Mouse (Mus musculus): Measurements from ENCODE around the gene Osbpl10.
A peak's percentile ranks its signal among the peaks of the same experiment; 100 is the strongest.
"Not testable (repeated sequence)": the region's sequence is repeated elsewhere in the genome, so short reads cannot be mapped to it uniquely, and the experiment has no call there.

Osbpl10 gene

GRCm38 (mm10) chr9:114978281-114979111 lies at the start of gene Osbpl10:
Gene Osbpl10 (plus strand): TSS chr9:114978569.
- peak; percentile 79 for DNase-seq (ENCODE audit: low spot score)

GRCm38 (mm10) chr9:114930464-114931090 lies 47.8 kb upstream of the Osbpl10 start:
- no peak for DNase-seq (ENCODE audit: low spot score)

GRCm38 (mm10) chr9:114932607-114933006 lies 45.8 kb upstream of the Osbpl10 start:
- no peak for DNase-seq (ENCODE audit: low spot score)

- peak; percentile 19 for DNase-seq (ENCODE audit: low spot score)
These were observed 45.2 kb upstream of the Osbpl10 start for GRCm38 (mm10) chr9:114933037-114933722.

- peak; percentile 95 for DNase-seq (ENCODE audit: low spot score)
These were observed 44.6 kb upstream of the Osbpl10 start, which contains the start of gene Gpd1l for GRCm38 (mm10) chr9:114933723-114934171. Gene Gpd1l (minus strand): TSS chr9:114933987.

- DNase-seq (ENCODE audit: low spot score), result no peak
These were observed 44.1 kb upstream of the Osbpl10 start for GRCm38 (mm10) chr9:114934231-114934630.

- DNase-seq (ENCODE audit: low spot score), result no peak
These were observed 43.0 kb upstream of the Osbpl10 start for GRCm38 (mm10) chr9:114935321-114935720.

GRCm38 (mm10) chr9:114936687-114937086 lies 41.7 kb upstream of the Osbpl10 start:
- DNase-seq (ENCODE audit: low spot score), result no peak

GRCm38 (mm10) chr9:114944642-114945041 lies 33.7 kb upstream of the Osbpl10 start:
- no peak for DNase-seq (ENCODE audit: low spot score)

GRCm38 (mm10) chr9:114945576-114945975 lies 32.8 kb upstream of the Osbpl10 start:
- no peak for DNase-seq (ENCODE audit: low spot score)

GRCm38 (mm10) chr9:114948395-114948794 lies 30.0 kb upstream of the Osbpl10 start:
- DNase-seq (ENCODE audit: low spot score), result no peak

GRCm38 (mm10) chr9:114952866-114953265 lies 25.5 kb upstream of the Osbpl10 start:
- no peak for DNase-seq (ENCODE audit: low spot score)

- no peak for DNase-seq (ENCODE audit: low spot score)
These were observed 23.0 kb upstream of the Osbpl10 start for GRCm38 (mm10) chr9:114955340-114955739.

GRCm38 (mm10) chr9:114956945-114957344 lies 21.4 kb upstream of the Osbpl10 start:
- peak; percentile 77 for DNase-seq (ENCODE audit: low spot score)

- no peak for DNase-seq (ENCODE audit: low spot score)
These were observed 18.2 kb upstream of the Osbpl10 start for GRCm38 (mm10) chr9:114960043-114960789.

- no peak for DNase-seq (ENCODE audit: low spot score)
These were observed 17.5 kb upstream of the Osbpl10 start for GRCm38 (mm10) chr9:114960844-114961243.

GRCm38 (mm10) chr9:114964093-114964492 lies 14.3 kb upstream of the Osbpl10 start:
- DNase-seq (ENCODE audit: low spot score), result no peak

GRCm38 (mm10) chr9:114966286-114966685 lies 12.1 kb upstream of the Osbpl10 start:
- DNase-seq (ENCODE audit: low spot score), result not testable (repeated sequence)

GRCm38 (mm10) chr9:114977461-114978280 lies 698 bp upstream of the Osbpl10 start:
- peak; percentile 13 for DNase-seq (ENCODE audit: low spot score)

GRCm38 (mm10) chr9:114979969-114980368 lies 1.6 kb downstream of the Osbpl10 start:
- no peak for DNase-seq (ENCODE audit: low spot score)

Data from embryo, embryonic 10 days (tissue).